Mouse (Mus musculus) ES-Bruce4 (cell line): Measurements from ENCODE around the gene Abhd12.
"Not testable (repeated sequence)": the region's sequence is repeated elsewhere in the genome, so short reads cannot be mapped to it uniquely, and the experiment has no call there.

Experiments used
- CTCF ChIP-seq: IDR thresholded peaks from one replicate; pipeline ENCODE4 v1.8.1; 2011; ENCODE audit warnings: low read depth, low read length
- EP300 ChIP-seq: IDR thresholded peaks from 2 replicates; pipeline ENCODE4 v1.6.1; 2011; ENCODE audit warnings: low read depth, low read length; ENCODE audit not compliant: insufficient read depth
- POLR2A ChIP-seq: IDR thresholded peaks from one replicate; pipeline ENCODE4 v1.8.1; 2011; ENCODE audit warnings: low read length; ENCODE audit not compliant: insufficient read depth

DNA sequence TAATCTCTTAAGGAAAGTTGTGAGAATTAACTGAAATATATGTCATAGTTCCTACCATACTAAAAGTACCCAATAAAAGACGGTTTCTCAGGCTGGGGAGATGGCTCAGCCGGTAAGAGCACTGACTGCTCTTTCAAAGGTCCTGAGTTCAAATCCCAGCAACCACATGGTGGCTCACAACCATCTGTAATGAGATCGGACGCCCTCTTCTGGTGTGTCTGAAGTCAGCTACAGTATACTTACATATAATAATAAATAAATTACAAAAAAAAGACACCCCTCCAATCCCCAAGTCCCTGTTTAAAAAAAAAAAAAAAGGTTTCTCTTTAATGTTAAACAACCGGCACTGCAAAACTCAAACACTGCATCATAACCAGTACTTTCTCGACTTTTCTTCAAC is 4.3 kb upstream of the Abhd12 start:
- not testable (repeated sequence) for TF ChIP-seq CTCF, EP300, POLR2A
